Mouse (Mus musculus): ENCODE measurements at regions not wholly inside any gene's neighbourhood (a gene's known extent, or its start where the extent isn't known, plus 50 kb on each side); places are given as distances from the start of the nearest gene placed in this dataset.

- no peak for TF ChIP-seq CTCF (IDR thresholded peaks at IDR 0.05; ENCODE audit: control insufficient read depth, insufficient read depth, insufficient replicate concordance, low read depth, low read length)
- TF ChIP-seq POLR2A (IDR thresholded peaks at IDR 0.05; ENCODE audit: control insufficient read depth, low read depth, low read length), result no peak
These were observed 617.3 kb upstream of the Cdh11 start for GRCm38 (mm10) chr8:103402731-103403130.

Measured in testis, adult 2 months (tissue).